Mouse (Mus musculus): ENCODE results near the gene Wars.

Gene Wars

GRCm38 (mm10) chr12:108893715-108894431 lies at the start of gene Wars:
Gene Wars, minus strand, starts transcription at chr12:108894174.
- DNase-seq (ENCODE audit: low spot score in 2 of 2): peak; percentile 88 to 95

DNA sequence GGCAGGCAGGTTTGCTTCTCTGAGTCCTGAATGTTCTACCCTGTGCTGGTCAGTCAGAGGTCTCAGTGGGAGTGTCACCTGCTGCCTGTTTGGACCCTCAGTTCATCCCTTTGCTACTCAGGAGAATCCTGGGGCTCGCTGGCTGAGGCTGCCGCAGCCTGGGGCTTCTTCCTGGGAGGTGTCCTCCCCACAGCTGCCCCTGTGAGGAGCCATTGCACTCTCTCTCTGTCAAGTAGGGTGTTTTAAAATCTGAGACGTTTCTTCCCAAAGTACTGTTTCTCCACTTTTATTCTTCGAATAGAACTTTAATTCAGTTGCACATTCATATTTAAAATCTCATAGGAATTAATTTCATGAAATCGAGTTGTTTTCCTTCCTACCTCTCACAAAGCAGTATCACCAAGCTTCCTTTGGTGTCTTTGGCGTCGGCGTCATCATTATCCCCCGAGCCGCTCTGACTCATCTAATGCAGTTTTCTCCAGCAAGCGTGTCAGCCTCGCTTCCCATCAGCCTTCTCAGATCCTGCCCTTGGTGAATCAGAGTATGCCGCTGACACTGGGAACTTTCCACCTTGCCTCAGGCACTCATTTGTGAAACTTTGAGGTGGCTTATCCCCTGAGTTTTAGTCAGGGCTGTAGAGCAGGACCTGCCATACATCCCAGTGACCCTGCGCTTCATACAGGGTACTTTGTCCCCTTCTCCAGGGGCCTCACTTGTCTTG lies 48.4 kb upstream of the Wars start:
- DNase-seq (ENCODE audit: low spot score in 2 of 2): no peak

DNA sequence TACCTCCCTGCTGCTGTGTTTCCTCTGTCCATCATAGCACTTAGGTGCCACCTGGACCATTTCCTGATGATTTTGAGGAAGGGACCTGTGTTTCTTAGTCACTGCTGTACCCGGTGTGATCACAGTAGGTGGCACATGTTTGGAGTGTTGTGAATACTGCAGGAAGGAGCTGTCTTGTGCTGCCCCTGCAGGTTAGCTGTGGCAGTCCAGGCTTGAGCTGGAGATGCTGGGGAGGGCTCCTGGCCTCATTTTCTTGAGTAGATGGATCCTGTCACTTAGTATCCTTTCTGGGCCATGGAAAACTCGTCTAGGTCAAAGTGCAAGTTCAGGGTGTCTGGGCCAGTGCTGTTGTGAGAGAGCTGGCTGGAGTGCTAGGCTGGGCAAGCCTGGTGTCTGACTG lies 47.3 kb upstream of the Wars start:
- DNase-seq (ENCODE audit: low spot score in 2 of 2): no peak

- DNase-seq (ENCODE audit: low spot score in 2 of 2): no peak
These were observed 46.3 kb upstream of the Wars start for GRCm38 (mm10) chr12:108940255-108940654.

DNA sequence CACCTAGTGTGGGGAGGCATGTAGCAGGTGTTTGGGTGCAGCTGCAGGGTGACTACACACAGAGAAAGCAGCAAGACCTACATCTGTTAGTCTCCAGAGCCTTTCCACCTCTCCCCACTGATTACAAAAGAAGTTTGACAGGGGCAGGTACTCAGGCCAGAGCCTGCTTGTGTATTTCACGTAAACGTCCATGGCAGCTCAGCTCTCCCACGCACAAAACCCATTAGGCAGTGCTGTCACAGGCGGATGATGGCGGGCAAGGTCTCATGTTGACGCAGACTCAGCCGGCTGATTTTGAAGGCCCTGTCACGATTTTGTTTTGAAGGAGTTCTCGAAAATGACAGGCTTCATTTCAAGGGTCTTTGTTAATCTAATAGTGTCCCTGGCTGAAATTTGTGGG lies 45.3 kb upstream of the Wars start:
- DNase-seq (ENCODE audit: low spot score in 2 of 2): no peak

GRCm38 (mm10) chr12:108938844-108939243 lies 44.9 kb upstream of the Wars start:
- no peak for DNase-seq (ENCODE audit: low spot score in 2 of 2)

DNA sequence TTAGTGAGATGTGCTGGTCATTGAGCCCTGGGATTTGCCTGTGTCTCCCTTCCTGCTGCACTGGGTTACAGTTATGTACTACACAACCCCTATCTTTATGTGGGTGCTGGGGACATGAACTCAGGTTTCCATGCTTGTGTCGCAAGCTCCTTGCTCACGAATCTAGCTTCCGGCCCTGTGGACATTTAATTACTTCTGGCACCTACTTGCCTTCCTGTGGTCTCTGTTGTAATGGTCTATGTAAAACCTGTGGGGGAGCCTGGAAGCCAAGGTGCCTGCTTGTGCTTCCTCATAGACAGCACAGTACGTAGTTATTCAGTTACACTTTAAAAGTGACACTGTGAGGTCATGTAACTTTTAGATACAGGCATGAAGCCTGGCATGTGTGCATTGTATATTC lies 43.5 kb upstream of the Wars start:
- DNase-seq (ENCODE audit: low spot score in 2 of 2): no peak

DNA sequence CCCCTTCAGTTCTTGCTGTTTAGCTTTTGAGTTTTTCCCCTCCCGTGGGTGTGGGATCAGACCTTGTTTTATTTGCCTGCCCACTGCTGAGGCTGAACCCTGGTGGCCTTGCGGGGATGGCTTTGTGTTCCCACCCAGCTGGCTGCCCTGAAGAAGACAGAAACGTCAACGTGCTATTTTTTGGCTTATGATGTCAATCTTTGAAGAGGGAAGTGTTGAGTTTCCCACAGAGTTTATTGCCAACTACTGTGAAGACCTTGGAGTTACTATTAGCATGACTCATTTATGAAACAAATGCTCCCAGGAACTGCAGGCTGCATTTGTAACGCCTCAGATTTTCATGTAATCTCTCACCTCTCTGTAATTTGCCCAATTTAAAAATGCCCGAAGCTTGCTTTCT lies 42.9 kb upstream of the Wars start:
- no peak for DNase-seq (ENCODE audit: low spot score in 2 of 2)

- DNase-seq (ENCODE audit: low spot score in 2 of 2): no peak
These were observed 40.3 kb upstream of the Wars start for GRCm38 (mm10) chr12:108934231-108934630.

DNA sequence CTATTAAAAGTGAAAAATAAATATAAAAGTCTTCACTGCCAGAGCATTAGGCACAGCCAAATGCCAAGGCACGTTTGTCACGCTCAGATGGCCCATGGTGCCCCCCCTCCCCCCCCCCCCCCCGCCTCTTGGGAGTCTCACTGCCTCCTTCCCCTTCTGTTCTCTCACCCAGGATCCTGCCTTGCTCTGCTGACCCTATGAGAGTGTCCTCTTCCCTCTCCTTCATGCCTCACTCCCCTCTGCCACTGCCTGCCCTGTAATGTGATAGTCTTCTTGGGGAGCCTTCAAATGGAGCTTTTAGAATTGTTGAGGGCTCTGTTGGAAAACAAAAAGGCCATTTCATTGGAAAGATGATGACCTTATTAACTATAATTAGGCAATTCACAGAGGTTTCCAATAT lies 38.1 kb upstream of the Wars start:
- no peak for DNase-seq (ENCODE audit: low spot score in 2 of 2)

DNA sequence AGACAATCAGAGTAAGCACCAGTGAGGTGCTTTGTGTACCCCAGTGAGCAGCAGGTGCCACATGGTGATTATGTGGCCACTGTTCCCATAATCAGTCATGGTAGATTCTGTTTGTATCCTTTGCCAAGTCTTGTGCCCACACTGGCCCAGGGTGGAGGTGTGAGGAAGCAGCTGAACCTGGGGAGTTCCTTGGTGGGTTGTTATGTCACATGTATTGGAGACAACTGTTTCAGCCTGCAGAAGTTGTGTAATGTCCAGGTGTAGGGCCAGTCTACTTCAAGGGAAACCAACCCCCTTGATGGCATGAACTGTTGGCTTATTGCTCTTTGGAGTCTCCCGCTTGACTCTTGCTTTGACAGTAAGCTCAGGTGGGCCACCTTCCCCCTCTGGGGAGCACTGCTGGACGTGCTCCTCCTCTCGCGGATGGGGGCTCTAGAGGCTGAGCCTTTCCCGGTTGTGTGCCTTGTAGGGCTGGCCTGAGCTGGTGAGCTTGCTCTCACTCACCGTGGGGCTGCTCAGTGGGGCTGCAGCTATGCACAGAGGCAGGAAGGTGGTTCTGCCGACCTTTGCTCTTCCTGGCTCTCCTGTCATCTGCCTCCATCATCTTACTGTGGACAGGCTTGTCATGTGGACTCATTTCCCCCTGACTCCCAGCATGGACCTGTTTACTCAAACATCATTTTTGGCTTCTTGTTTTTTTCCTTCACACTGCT lies 37.5 kb upstream of the Wars start:
- no peak for DNase-seq (ENCODE audit: low spot score in 2 of 2)

DNA sequence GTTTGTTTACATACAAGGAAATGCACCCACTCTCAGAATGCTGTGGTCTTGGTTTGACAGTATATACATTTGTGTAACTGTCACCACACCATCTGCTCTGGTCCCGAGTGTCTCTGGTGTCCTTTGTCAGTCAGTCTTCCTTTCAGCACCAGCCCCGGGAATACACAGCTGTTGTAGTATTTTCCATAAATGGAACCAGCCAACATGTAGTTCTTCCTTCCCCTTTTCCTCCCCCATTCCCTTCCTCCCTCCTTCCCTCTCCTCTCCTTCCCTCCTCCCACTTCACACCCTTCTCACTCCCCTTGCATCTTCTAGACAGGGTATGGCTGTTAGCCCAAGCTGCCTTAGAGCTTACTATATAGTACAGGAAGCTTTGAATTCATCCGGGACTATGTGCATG lies 35.5 kb upstream of the Wars start:
- DNase-seq (ENCODE audit: low spot score in 2 of 2): no peak

DNA sequence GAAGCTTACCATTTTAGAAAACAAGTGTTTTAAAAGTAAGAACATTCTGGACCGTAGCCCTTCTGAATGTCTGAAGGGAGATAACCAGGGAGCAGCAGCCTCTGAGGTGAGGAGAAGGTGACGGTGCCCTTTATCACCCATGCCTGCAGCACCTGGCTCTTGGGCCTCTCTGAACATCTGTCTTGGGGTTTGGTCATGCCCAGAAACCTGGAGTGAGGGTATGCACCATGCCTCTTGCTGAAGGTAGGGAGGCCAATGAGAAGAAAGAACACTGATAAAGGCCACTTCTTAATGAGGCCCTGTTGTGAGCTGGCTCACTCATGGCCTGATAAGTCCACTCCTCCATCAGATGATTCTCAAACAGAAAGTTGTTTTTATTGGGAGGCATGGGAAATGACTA lies 34.3 kb upstream of the Wars start:
- no peak for DNase-seq (ENCODE audit: low spot score in 2 of 2)

DNA sequence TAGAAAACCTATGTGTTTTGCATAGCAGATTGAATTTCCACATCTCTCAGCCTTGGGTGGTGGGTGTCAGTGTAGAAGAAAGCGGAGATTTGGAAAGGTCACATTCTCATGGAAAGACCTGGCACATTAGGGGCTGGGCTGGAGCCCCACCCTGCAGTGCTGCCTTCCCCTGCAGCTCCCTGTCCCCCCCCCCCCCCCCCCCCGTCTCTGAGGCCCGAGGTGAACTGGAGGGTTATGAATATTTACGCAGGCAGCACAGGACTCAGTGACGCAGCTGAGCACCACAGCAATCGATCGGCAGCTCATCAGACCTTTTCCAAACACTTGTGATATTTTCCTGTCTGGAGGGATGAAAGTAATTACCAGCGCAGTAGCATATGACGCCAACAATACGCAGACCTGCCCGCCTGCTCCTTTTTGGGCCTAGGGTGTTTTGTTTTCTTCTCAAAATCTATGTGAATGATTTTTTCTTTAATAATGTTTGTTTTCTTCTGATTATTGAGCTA lies 32.7 kb upstream of the Wars start:
- no peak for DNase-seq (ENCODE audit: low spot score in 2 of 2)

DNA sequence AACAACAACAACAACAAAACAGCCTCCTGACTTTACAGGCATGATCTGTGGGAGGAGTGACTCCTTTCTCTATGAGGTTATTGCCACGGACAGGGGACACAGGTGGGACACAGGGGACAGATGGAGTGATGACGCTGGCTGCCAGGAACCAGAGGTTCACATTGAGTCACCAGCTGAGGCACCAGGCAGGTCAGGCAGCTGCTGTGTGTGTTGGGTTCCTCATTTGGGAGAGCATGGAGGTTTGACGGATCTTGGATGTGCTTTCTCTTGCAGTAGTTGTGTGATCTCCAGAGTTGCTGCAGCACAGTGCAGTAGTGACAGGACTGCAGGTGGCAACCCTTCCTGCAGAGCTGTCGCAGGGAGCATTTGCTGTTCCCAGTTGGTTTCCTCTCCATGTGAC lies 24.8 kb upstream of the Wars start:
- DNase-seq (ENCODE audit: low spot score in 2 of 2): no peak

- no peak for DNase-seq (ENCODE audit: low spot score in 2 of 2)
These were observed 23.5 kb upstream of the Wars start for GRCm38 (mm10) chr12:108917509-108917908.

DNA sequence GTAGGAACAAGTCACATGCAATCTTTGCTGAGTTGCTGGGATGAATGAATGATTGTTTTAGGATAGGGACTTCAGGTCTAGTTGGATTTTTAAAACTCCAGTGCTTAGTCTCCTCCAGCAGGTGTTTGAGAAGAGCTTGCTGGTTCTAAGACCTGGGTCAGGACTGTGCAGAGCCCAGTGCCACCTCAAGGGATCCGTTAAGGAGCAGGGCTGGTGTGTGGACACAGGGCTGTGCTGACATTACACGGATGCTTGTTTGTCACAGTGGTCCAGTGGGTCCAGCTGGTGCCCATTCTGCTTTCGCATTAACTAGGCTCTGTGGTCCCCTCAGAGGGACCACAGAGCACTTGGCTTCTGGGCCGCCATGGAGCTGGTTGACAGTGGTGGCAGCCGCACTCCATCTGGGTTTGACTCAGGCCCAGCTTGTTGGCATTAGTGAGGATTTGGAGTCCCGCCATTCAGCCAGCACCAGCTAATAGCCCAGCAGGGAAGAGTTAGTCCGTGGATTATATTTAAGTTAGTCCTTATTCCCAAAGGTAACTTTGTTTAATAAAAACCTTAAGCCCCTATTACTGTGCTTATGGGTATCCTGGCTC lies 22.6 kb upstream of the Wars start:
- DNase-seq (ENCODE audit: low spot score in 2 of 2): no peak

DNA sequence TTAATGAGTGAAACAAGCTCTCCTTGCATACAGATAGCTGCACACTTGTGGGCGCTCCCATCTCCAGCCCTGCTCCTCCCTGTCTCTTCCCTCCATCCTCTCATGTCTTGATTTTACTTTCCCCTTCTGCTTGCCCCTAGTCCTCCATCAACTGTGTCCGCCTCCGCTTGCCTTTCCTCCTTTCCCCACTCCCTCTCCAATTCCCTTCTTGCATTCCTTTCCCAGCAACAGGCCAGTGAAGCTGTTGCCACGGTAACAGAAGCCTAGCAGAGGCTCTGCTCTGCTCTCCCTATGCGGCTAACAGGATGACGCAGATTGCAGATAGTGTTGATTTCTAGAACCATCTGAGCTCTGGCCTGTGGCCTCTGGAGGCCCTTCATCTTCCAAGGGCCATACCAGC lies 21.9 kb upstream of the Wars start:
- no peak for DNase-seq (ENCODE audit: low spot score in 2 of 2)

DNA sequence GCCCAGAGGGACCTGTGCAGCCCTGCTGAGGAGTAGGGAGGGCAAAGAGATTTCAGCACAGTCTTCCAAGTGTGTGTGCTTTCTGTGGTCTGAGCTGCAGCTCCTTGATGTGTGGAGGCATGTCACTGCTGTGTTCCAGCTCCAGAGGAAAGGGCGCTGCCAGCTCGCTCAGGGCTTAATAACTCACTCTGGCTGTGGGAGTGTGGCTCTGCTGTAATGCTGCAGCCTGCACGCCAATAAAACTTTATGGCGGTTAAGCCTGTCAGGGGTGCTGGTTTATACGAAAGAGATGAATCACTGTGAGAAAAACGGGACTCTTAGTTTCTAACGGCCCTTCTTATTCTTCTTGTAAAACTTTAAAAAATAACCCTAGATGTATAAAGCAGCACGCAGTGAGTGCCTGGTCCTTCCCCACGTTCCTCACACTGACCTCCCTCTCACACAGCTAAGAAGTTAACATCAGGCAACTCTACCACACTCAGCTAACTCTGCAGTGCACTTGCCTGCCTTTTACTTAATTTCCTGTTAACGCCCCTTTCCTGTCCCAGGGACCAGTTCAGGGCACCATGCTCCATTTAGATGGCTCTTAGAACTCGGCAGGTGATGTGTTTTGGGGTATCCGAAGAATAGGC lies 20.9 kb upstream of the Wars start:
- DNase-seq (ENCODE audit: low spot score in 2 of 2): no peak

GRCm38 (mm10) chr12:108914198-108914597 lies 20.2 kb upstream of the Wars start:
- DNase-seq (ENCODE audit: low spot score in 2 of 2): no peak

- no peak for DNase-seq (ENCODE audit: low spot score in 2 of 2)
These were observed 18.5 kb upstream of the Wars start for GRCm38 (mm10) chr12:108912442-108912841.
